ENCODE assay signal across 10 mouse cellular contexts in genomic region chr10:94066896-94067295, GRCm38 (mm10).
"Had no signal": no experiment of that assay in that cellular context is flagged by ENCODE, and none has a peak within 500 bp of the region (broad histone marks: within the 10 kb centered on the region; RNA-seq: fewer than 3 reads in every experiment).

No protein-coding gene starts in this region.

- H3K27ac ChIP-seq: kidney, postnatal 0 days; left cerebral cortex, adult 2 months; limb, embryonic 15.5 days; liver, embryonic 14.5 days; midbrain, embryonic 15.5 days; neural tube, embryonic 12.5 days; stomach, postnatal 0 days had no signal

- ATAC-seq: midbrain, embryonic 15.5 days had no signal

- H3K36me3 ChIP-seq: limb, embryonic 15.5 days; midbrain, embryonic 15.5 days; neural tube, embryonic 12.5 days had no signal

- DNase-seq: kidney, postnatal 36 days; lung, adult 18-20 months; thymus, postnatal 4 days had no signal

- H3K9me3 ChIP-seq: limb, embryonic 15.5 days; midbrain, embryonic 15.5 days; neural tube, embryonic 12.5 days had no signal

- H3K27me3 ChIP-seq: limb, embryonic 15.5 days; midbrain, embryonic 15.5 days; neural tube, embryonic 12.5 days had no signal

- H3K4me1 ChIP-seq: neural tube, embryonic 12.5 days had no signal

- H3K4me3 ChIP-seq: left cerebral cortex, adult 2 months; limb, embryonic 15.5 days; midbrain, embryonic 15.5 days; neural tube, embryonic 12.5 days had no signal

- H3K9ac ChIP-seq: limb, embryonic 15.5 days; liver, embryonic 14.5 days; midbrain, embryonic 15.5 days; neural tube, embryonic 12.5 days had no signal

- H3K4me2 ChIP-seq: limb, embryonic 15.5 days; midbrain, embryonic 15.5 days; neural tube, embryonic 12.5 days had no signal
